Mouse (Mus musculus): ENCODE results near the gene Crlf2. TPM values are rescaled to one million over a fixed set of nuclear protein-coding genes. Genes with fewer than 3 reads are reported as not detected.

Gene Crlf2
- total and polyA plus RNA-seq, 3 experiments: 10.5 to 32.5 (median 22.6) TPM

GRCm38 (mm10) chr5:109552116-109552515 lies 6.7 kb downstream of the Crlf2 start:
- DNase-seq (ENCODE audit: extremely low read depth): no peak
- H3K36me3 ChIP-seq (replicated peaks in 1 of 2; ENCODE audit: control insufficient read depth in 1 of 2, insufficient read depth in 1 of 2, low read length in 1 of 2): peaks cover 43 to 67% of the 10 kb centered on the region in 2 experiments
- H3K9me3 ChIP-seq (replicated peaks; ENCODE audit: low read length): peaks cover 53% of the 10 kb centered on the region
- TF ChIP-seq ZKSCAN1 (IDR thresholded peaks at IDR 0.05; ENCODE audit: borderline replicate concordance, low read depth, low read length) (no peak), POLR2AphosphoS2 (IDR thresholded peaks at IDR 0.05; ENCODE audit: low read depth, low read length) (no peak), NRF1 (IDR thresholded peaks at IDR 0.05; ENCODE audit: low read depth, low read length) (no peak), KAT2A (IDR thresholded peaks at IDR 0.05; ENCODE audit: insufficient replicate concordance, low read length) (no peak), CTCF (conservative IDR thresholded peaks at IDR 0.05 in 1 of 2, IDR thresholded peaks at IDR 0.05 in 1 of 2; ENCODE audit: low read depth in 2 of 2, low read length in 2 of 2) (no peak), USF1 (IDR thresholded peaks at IDR 0.05; ENCODE audit: low read depth, low read length) (no peak)
- no peak overlapping the region for H3K4me3 ChIP-seq (replicated peaks in 1 of 3; ENCODE audit: low read depth in 2 of 3, low read length in 2 of 3, poor library complexity in 1 of 3)
- no peaks in the 10 kb centered on the region for H3K79me2 ChIP-seq (replicated peaks; ENCODE audit: control insufficient read depth, extremely low read depth, insufficient read depth, poor library complexity, severe bottlenecking)
- no peak overlapping the region for H3K9ac ChIP-seq (ENCODE audit: insufficient read depth, low read depth)
- no peak overlapping the region for H3K27ac ChIP-seq (ENCODE audit: insufficient read depth, low read depth)
- H3K27me3 ChIP-seq (replicated peaks): no peaks in the 10 kb centered on the region
- H3K4me1 ChIP-seq (ENCODE audit: control insufficient read depth in 1 of 2, insufficient read depth in 2 of 2): peaks cover 2 to 6% of the 10 kb centered on the region in 2 experiments; a peak in 2 of 4 replicates
- H3K4me2 ChIP-seq (ENCODE audit: insufficient read depth, low read depth, poor library complexity, severe bottlenecking): no peak overlapping the region
- in situ Hi-C loops (cut with MboI; ENCODE audit: low pct_ligation_motif_present, low pct_unique_long_range_greater_than_20kb, low sequenced_read_pairs): no loop called here
- dilution Hi-C loops (cut with MboI; ENCODE audit: extremely low pct_ligation_motif_present, extremely low pct_unique_long_range_greater_than_20kb, low sequenced_read_pairs): no loop called here

DNA sequence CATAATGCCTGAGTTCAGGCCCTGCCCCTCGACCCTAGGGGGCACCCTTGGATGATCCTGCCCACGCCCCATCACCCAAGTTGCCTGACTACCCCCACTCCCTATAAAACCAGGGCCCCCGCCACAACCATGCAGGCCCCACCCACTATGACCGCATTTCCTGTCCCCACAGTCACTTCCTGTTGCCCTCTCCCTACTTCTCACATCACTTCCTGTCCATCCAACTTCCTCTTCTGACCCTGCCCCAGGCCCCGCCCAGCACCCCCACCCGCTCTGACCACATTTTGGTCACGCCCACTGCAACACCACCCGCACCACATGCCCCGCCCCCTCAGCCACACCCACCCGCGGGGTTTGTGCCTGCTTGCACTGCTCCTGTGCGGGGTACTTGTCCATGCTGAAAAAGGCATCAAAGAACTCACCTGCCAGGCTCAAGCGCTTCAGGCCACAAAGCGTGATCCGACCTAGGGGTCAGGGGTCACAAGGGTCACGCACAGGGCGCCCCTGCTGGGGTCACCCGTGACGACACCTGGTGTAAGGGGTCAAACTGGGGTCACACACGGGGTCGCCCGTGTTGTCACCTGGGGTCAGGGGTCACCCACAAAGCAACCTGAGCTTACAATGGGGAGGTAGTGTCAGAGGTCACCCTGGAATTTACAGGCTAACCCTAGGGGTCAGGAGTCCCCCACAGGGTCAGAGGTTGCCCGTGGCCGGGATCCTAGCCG lies 7.6 kb downstream of the Crlf2 start:
- no peaks in the 10 kb centered on the region for H3K79me2 ChIP-seq (replicated peaks; ENCODE audit: control insufficient read depth, extremely low read depth, insufficient read depth, poor library complexity, severe bottlenecking)
- no peak overlapping the region for H3K27ac ChIP-seq (ENCODE audit: insufficient read depth, low read depth)
- dilution Hi-C loops (cut with MboI; ENCODE audit: extremely low pct_ligation_motif_present, extremely low pct_unique_long_range_greater_than_20kb, low sequenced_read_pairs): no loop called here
- H3K4me3 ChIP-seq (replicated peaks in 1 of 3; ENCODE audit: low read depth in 2 of 3, low read length in 2 of 3, poor library complexity in 1 of 3): no peak overlapping the region
- in situ Hi-C loops (cut with MboI; ENCODE audit: low pct_ligation_motif_present, low pct_unique_long_range_greater_than_20kb, low sequenced_read_pairs): no loop called here
- no peak for DNase-seq (ENCODE audit: extremely low read depth)
- peaks cover 2 to 6% of the 10 kb centered on the region in 2 experiments; a peak in 2 of 4 replicates for H3K4me1 ChIP-seq (ENCODE audit: control insufficient read depth in 1 of 2, insufficient read depth in 2 of 2)
- peaks cover 48% of the 10 kb centered on the region for H3K9me3 ChIP-seq (replicated peaks; ENCODE audit: low read length)
- TF ChIP-seq CHD1 (IDR thresholded peaks at IDR 0.05; ENCODE audit: low read depth, low read length) (no peak), PAX5 (IDR thresholded peaks at IDR 0.05; ENCODE audit: low read length) (no peak), GABPA (IDR thresholded peaks at IDR 0.05; ENCODE audit: insufficient replicate concordance, low read depth, low read length) (no peak), USF1 (IDR thresholded peaks at IDR 0.05; ENCODE audit: low read depth, low read length) (no peak), POLR2A (IDR thresholded peaks at IDR 0.05; ENCODE audit: low read depth, low read length) (no peak), RAD21 (IDR thresholded peaks at IDR 0.05; ENCODE audit: low read depth, low read length) (no peak), NELFE (IDR thresholded peaks at IDR 0.05; ENCODE audit: low read depth, low read length) (no peak), JUN (IDR thresholded peaks at IDR 0.05; ENCODE audit: insufficient read depth, low read depth, low read length) (no peak)
- peaks cover 41 to 65% of the 10 kb centered on the region in 2 experiments for H3K36me3 ChIP-seq (replicated peaks in 1 of 2; ENCODE audit: control insufficient read depth in 1 of 2, insufficient read depth in 1 of 2, low read length in 1 of 2)
- no peaks in the 10 kb centered on the region for H3K27me3 ChIP-seq (replicated peaks)
- no peak overlapping the region for H3K4me2 ChIP-seq (ENCODE audit: insufficient read depth, low read depth, poor library complexity, severe bottlenecking)
- no peak overlapping the region for H3K9ac ChIP-seq (ENCODE audit: insufficient read depth, low read depth)

Measured in CH12.LX (cell line).